Mouse (Mus musculus) MEL (cell line): ENCODE measurements around the gene Tlk2.

Source experiments
- CHD2 ChIP-seq: IDR thresholded peaks from 2 replicates; pipeline ENCODE4 v1.6.1; 2011; ENCODE audit warnings: low read length, improper control_type of control experiment
- GABPA ChIP-seq: IDR thresholded peaks from 2 replicates; pipeline ENCODE4 v1.6.1; 2012; ENCODE audit warnings: low read depth, mild to moderate bottlenecking, inconsistent platforms, low read length, improper control_type of control experiment, moderate library complexity
- POLR2A ChIP-seq, 2 experiments: IDR thresholded peaks; 2 replicates each; pipeline ENCODE4 v1.6.1; 2011 to 2012; ENCODE audit warnings: low read length in 2 of 2, mild to moderate bottlenecking in 2 of 2, control low read depth in 1 of 2, improper control_type of control experiment in 1 of 2, low read depth in 1 of 2, moderate library complexity in 1 of 2; ENCODE audit not compliant: control insufficient read depth in 1 of 2, insufficient read depth in 1 of 2, poor library complexity in 1 of 2
- POLR2AphosphoS2 ChIP-seq: IDR thresholded peaks from 2 replicates; pipeline ENCODE4 v1.6.1; 2011; ENCODE audit warnings: low read length, improper control_type of control experiment
- USF1 ChIP-seq: IDR thresholded peaks from 2 replicates; pipeline ENCODE4 v1.6.1; 2014; ENCODE audit warnings: low read depth, mild to moderate bottlenecking, inconsistent platforms, low read length, improper control_type of control experiment, moderate library complexity

GRCm38 (mm10) chr11:105311291-105311975 lies 132.8 kb downstream of the Tlk2 start:
- TF ChIP-seq USF1, result no peak
- no peak for TF ChIP-seq CHD2
- no peak for TF ChIP-seq POLR2A (IDR thresholded peaks at IDR 0.05; ENCODE audit: control insufficient read depth in 1 of 2, insufficient read depth in 1 of 2, low read depth in 1 of 2, low read length in 2 of 2, poor library complexity in 1 of 2)
- no peak for TF ChIP-seq GABPA
- TF ChIP-seq POLR2AphosphoS2, result no peak
